32 mouse cellular contexts compared by ENCODE assay signal in the genomic region with DNA sequence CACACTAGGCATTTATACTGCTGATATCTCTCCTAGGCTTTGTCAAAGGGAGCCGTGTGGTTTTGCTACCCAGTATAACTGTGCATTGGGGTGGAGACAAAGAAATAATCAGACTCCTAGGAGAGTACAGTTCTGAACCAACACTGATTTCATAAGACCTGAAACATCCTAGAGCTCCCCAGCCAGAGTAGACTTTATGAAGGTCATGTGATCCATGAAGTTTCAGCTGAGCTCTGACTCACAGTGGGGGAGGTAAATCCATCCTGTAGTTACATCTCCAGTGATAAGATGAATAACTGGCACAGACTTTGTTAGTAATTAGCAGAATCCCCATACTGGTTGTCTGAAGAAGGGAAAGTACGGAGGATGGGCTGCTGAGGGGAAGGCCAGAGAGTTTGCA. TPM values are rescaled to one million over a fixed set of nuclear protein-coding genes. Genes with fewer than 3 reads are reported as not detected.
DNase-seq lines count a peak whose midpoint lies in the region; ATAC-seq and TF ChIP-seq lines count a peak whose summit lies in the region.
"Had no signal": no experiment of that assay in that cellular context is flagged by ENCODE, and none has a peak within 500 bp of the region (broad histone marks: within the 10 kb centered on the region; RNA-seq: fewer than 3 reads in every experiment).

No protein-coding gene starts in this region.

- TF ChIP-seq EP300 in CH12.LX (IDR thresholded peaks at IDR 0.05; ENCODE audit: low read length): no peak

- H3K4me1 ChIP-seq in CH12.LX (ENCODE audit: control insufficient read depth in 1 of 2, insufficient read depth in 2 of 2): peaks cover 3 to 29% of the 10 kb centered on the region in 2 experiments
- H3K4me1 ChIP-seq in intestine, embryonic 15.5 days (replicated peaks): 0 out of 2 replicates have a peak, but pooled peaks cover 8% of the 10 kb centered on the region
- H3K4me1 ChIP-seq in midbrain, embryonic 11.5 days (ENCODE audit: control insufficient read depth, insufficient read depth, low read length): peaks cover 8% of the 10 kb centered on the region
- no peaks in the 10 kb centered on the region for H3K4me1 ChIP-seq in midbrain, postnatal 0 days (ENCODE audit: insufficient read depth, low read length)
- H3K4me1 ChIP-seq: embryonic facial prominence, embryonic 13.5 days had no signal

- H3K9ac ChIP-seq in CH12.LX (ENCODE audit: insufficient read depth, low read depth): no peak overlapping the region
- H3K9ac ChIP-seq in intestine, embryonic 15.5 days: no peak overlapping the region
- no peak overlapping the region for H3K9ac ChIP-seq in midbrain, embryonic 11.5 days (ENCODE audit: low read length)
- no peak overlapping the region for H3K9ac ChIP-seq in midbrain, postnatal 0 days (replicated peaks; ENCODE audit: low read length, poor library complexity, severe bottlenecking)
- H3K9ac ChIP-seq: embryonic facial prominence, embryonic 13.5 days; forebrain, embryonic 12.5 days; limb, embryonic 12.5 days; liver, postnatal 0 days; midbrain, embryonic 12.5 days had no signal

- TF ChIP-seq CTCF in CH12.LX (conservative IDR thresholded peaks at IDR 0.05 in 1 of 2, IDR thresholded peaks at IDR 0.05 in 1 of 2; ENCODE audit: low read depth in 2 of 2, low read length in 2 of 2): no peak
- TF ChIP-seq CTCF in midbrain, postnatal 0 days (IDR thresholded peaks at IDR 0.05): no peak

- DNase-seq in adrenal gland, postnatal 14 days: peak; percentile 38
- DNase-seq in adrenal gland, postnatal 4 days (ENCODE audit: low spot score in 2 of 2): no peak
- peak; percentile 60 for DNase-seq in 3T3-L1 (ENCODE audit: low read depth, low spot score)
- no peak for DNase-seq in CH12.LX (ENCODE audit: extremely low read depth)
- no peak for DNase-seq in midbrain, embryonic 11.5 days (ENCODE audit: low spot score, missing footprints)
- DNase-seq in midbrain, postnatal 0 days (ENCODE audit: low spot score): no peak
- DNase-seq: cerebellum, adult 2 months; cerebellum, postnatal 25 days; embryo, embryonic 11 days; gastrocnemius, adult 2 months; kidney, adult 9 months; kidney, postnatal 25 days; layer of hippocampus, postnatal 36 days; liver, postnatal 0 days; lung, postnatal 10 days; right cerebral cortex, postnatal 14 days; spleen, adult 18-20 months had no signal

- WGBS in intestine, embryonic 15.5 days: 60% methylated on average over 2 of the region's 2 CpGs
- 86% methylated on average over 2 of the region's 2 CpGs for WGBS in midbrain, embryonic 11.5 days
- 85% methylated on average over 2 of the region's 2 CpGs for WGBS in midbrain, postnatal 0 days

- H3K36me3 ChIP-seq in CH12.LX (replicated peaks in 1 of 2; ENCODE audit: control insufficient read depth in 1 of 2, insufficient read depth in 1 of 2, low read length in 1 of 2): no peaks in the 10 kb centered on the region
- H3K36me3 ChIP-seq in intestine, embryonic 15.5 days: no peaks in the 10 kb centered on the region
- no peaks in the 10 kb centered on the region for H3K36me3 ChIP-seq in midbrain, embryonic 11.5 days (ENCODE audit: control insufficient read depth, insufficient read depth, low read length)
- H3K36me3 ChIP-seq in midbrain, postnatal 0 days (ENCODE audit: insufficient read depth, low read length): no peaks in the 10 kb centered on the region
- H3K36me3 ChIP-seq: embryonic facial prominence, embryonic 13.5 days; forebrain, embryonic 12.5 days; hindbrain, embryonic 10.5 days; limb, embryonic 12.5 days; midbrain, embryonic 12.5 days had no signal

- no peaks in the 10 kb centered on the region for H3K27me3 ChIP-seq in CH12.LX (replicated peaks)
- no peaks in the 10 kb centered on the region for H3K27me3 ChIP-seq in intestine, embryonic 15.5 days (replicated peaks)
- no peaks in the 10 kb centered on the region for H3K27me3 ChIP-seq in midbrain, embryonic 11.5 days (ENCODE audit: control insufficient read depth, insufficient read depth, low read length)
- H3K27me3 ChIP-seq in midbrain, postnatal 0 days (ENCODE audit: insufficient read depth, low read length): no peaks in the 10 kb centered on the region
- H3K27me3 ChIP-seq: embryonic facial prominence, embryonic 13.5 days; limb, embryonic 12.5 days had no signal

- in situ Hi-C loops in CH12.LX (cut with MboI; ENCODE audit: low pct_ligation_motif_present, low pct_unique_long_range_greater_than_20kb, low sequenced_read_pairs): loop anchor here (10.0 kb wide), 1 partner anchor 85 kb away; no protein-coding TSS in a partner anchor

- H3K27ac ChIP-seq in CH12.LX (ENCODE audit: insufficient read depth, low read depth): no peak overlapping the region
- H3K27ac ChIP-seq in intestine, embryonic 15.5 days: no peak overlapping the region
- H3K27ac ChIP-seq in midbrain, embryonic 11.5 days (ENCODE audit: low read depth, low read length): no peak overlapping the region
- H3K27ac ChIP-seq in midbrain, postnatal 0 days (ENCODE audit: low read depth, low read length): no peak overlapping the region
- H3K27ac ChIP-seq: embryonic facial prominence, embryonic 13.5 days; forebrain, embryonic 12.5 days; gastrocnemius, adult 2 months; hindbrain, embryonic 10.5 days; hindbrain, postnatal 0 days; limb, embryonic 12.5 days; midbrain, embryonic 12.5 days had no signal

- TF ChIP-seq RAD21 in CH12.LX (IDR thresholded peaks at IDR 0.05; ENCODE audit: low read depth, low read length): no peak

- dilution Hi-C loops in CH12.LX (cut with MboI; ENCODE audit: extremely low pct_ligation_motif_present, extremely low pct_unique_long_range_greater_than_20kb, low sequenced_read_pairs): no loop called here

- H3K79me2 ChIP-seq in CH12.LX (replicated peaks; ENCODE audit: control insufficient read depth, extremely low read depth, insufficient read depth, poor library complexity, severe bottlenecking): no peaks in the 10 kb centered on the region

- H3K9me3 ChIP-seq in CH12.LX (replicated peaks; ENCODE audit: low read length): no peaks in the 10 kb centered on the region
- no peaks in the 10 kb centered on the region for H3K9me3 ChIP-seq in intestine, embryonic 15.5 days
- H3K9me3 ChIP-seq in midbrain, embryonic 11.5 days (ENCODE audit: control insufficient read depth, low read length): no peaks in the 10 kb centered on the region
- no peaks in the 10 kb centered on the region for H3K9me3 ChIP-seq in midbrain, postnatal 0 days (ENCODE audit: low read length)
- H3K9me3 ChIP-seq: embryonic facial prominence, embryonic 13.5 days; forebrain, embryonic 12.5 days; hindbrain, embryonic 10.5 days; limb, embryonic 12.5 days; midbrain, embryonic 12.5 days had no signal

- TF ChIP-seq POLR2A in CH12.LX (IDR thresholded peaks at IDR 0.05; ENCODE audit: low read depth, low read length): no peak

- H3K4me2 ChIP-seq in CH12.LX (ENCODE audit: insufficient read depth, low read depth, poor library complexity, severe bottlenecking): no peak overlapping the region
- no peak overlapping the region for H3K4me2 ChIP-seq in intestine, embryonic 15.5 days (replicated peaks)
- no peak overlapping the region for H3K4me2 ChIP-seq in midbrain, embryonic 11.5 days
- H3K4me2 ChIP-seq in midbrain, postnatal 0 days (ENCODE audit: low read depth, low read length, poor library complexity, severe bottlenecking): no peak overlapping the region
- H3K4me2 ChIP-seq: embryonic facial prominence, embryonic 13.5 days; forebrain, embryonic 12.5 days; heart, embryonic 11.5 days; limb, embryonic 12.5 days; liver, embryonic 11.5 days; midbrain, embryonic 12.5 days had no signal

- peak; percentile 56 for ATAC-seq in intestine, embryonic 15.5 days
- ATAC-seq in midbrain, embryonic 11.5 days (ENCODE audit: low FRiP score): no peak
- no peak for ATAC-seq in midbrain, postnatal 0 days (ENCODE audit: low FRiP score)
- ATAC-seq: hindbrain, postnatal 0 days; liver, postnatal 0 days had no signal

- H3K4me3 ChIP-seq in CH12.LX (replicated peaks in 1 of 3; ENCODE audit: low read depth in 2 of 3, low read length in 2 of 3, poor library complexity in 1 of 3): no peak overlapping the region
- no peak overlapping the region for H3K4me3 ChIP-seq in intestine, embryonic 15.5 days (replicated peaks)
- H3K4me3 ChIP-seq in midbrain, embryonic 11.5 days (ENCODE audit: low read depth, low read length): no peak overlapping the region
- H3K4me3 ChIP-seq in midbrain, postnatal 0 days (ENCODE audit: low read depth, low read length): no peak overlapping the region
- H3K4me3 ChIP-seq: embryonic facial prominence, embryonic 13.5 days; erythroblast, embryonic 14.5 days; forebrain, embryonic 12.5 days; gastrocnemius, adult 2 months; hindbrain, embryonic 10.5 days; limb, embryonic 12.5 days; midbrain, embryonic 12.5 days had no signal

RNA-seq across cellular contexts. Expression of a gene that starts 2.9 kb away (rescaled TPM):
- total RNA-seq in adrenal gland, postnatal 14 days (2021): not detected in 2 replicates
- total RNA-seq in adrenal gland, postnatal 4 days (2021): under 1 TPM; 0.14 to 0.76 TPM
- total RNA-seq in CH12.LX (2012; rRNA removed) (0.13 TPM in 1 of 2 replicates, not detected in the other), CH12.LX (2014; rRNA removed) (0.19 and 0.24 TPM in 2 replicates)
- polyA plus RNA-seq in CH12.LX (2012; ENCODE audit: insufficient read length, low read depth): 0.15 and 0.21 TPM in 2 replicates
- polyA plus RNA-seq in intestine, embryonic 15.5 days (2015; fragmentation: Nextera tagmentation; extraction: Ambion mirVana): 21.4 and 28.0 TPM in 2 replicates
- polyA plus RNA-seq in midbrain, embryonic 11.5 days (2014; fragmentation: Nextera tagmentation; extraction: Ambion mirVana): 0.10 TPM in 1 of 2 replicates, not detected in the other
- not detected in 2 replicates for total RNA-seq in midbrain, postnatal 0 days (2014; rRNA removed)
- polyA plus RNA-seq in midbrain, postnatal 0 days (2015; fragmentation: Nextera tagmentation; extraction: Ambion mirVana): 0.14 and 0.23 TPM in 2 replicates
- total RNA-seq: gastrocnemius, adult 2 months; layer of hippocampus, adult 8-10 months; layer of hippocampus, postnatal 36 days; left cerebral cortex, postnatal 14 days had no signal
- polyA plus RNA-seq: embryonic facial prominence, embryonic 13.5 days; erythroblast, embryonic 14.5 days; forebrain, embryonic 12.5 days; heart, embryonic 11.5 days; heart, postnatal 0 days; hindbrain, embryonic 10.5 days; limb, embryonic 12.5 days; liver, embryonic 11.5 days; midbrain, embryonic 12.5 days; neural tube, embryonic 11.5 days had no signal

RNA-seq across cellular contexts. Expression of a gene that starts 28.5 kb away (rescaled TPM):
- total RNA-seq in adrenal gland, postnatal 14 days (2021): 293 and 324 TPM in 2 replicates
- total RNA-seq in adrenal gland, postnatal 4 days (2021): 100 to 1,000 TPM; 443 to 458 TPM
- total RNA-seq in CH12.LX (2012; rRNA removed): 39.4 and 43.3 TPM in 2 replicates
- 82.2 and 89.8 TPM in 2 replicates for total RNA-seq in CH12.LX (2014; rRNA removed)
- polyA plus RNA-seq in CH12.LX (2012; ENCODE audit: insufficient read length, low read depth): 159 and 162 TPM in 2 replicates
- polyA plus RNA-seq in intestine, embryonic 15.5 days (2015; fragmentation: Nextera tagmentation; extraction: Ambion mirVana): 341 and 366 TPM in 2 replicates
- 54.8 and 58.8 TPM in 2 replicates for polyA plus RNA-seq in midbrain, embryonic 11.5 days (2014; fragmentation: Nextera tagmentation; extraction: Ambion mirVana)
- total RNA-seq in midbrain, postnatal 0 days (2014; rRNA removed): 65.5 and 70.7 TPM in 2 replicates
- 107 and 112 TPM in 2 replicates for polyA plus RNA-seq in midbrain, postnatal 0 days (2015; fragmentation: Nextera tagmentation; extraction: Ambion mirVana)

RNA-seq across cellular contexts. Expression of a gene that starts 29.1 kb away (rescaled TPM):
- 139 and 181 TPM in 2 replicates for total RNA-seq in adrenal gland, postnatal 14 days (2021)
- 100 to 1,000 TPM; 194 to 220 TPM for total RNA-seq in adrenal gland, postnatal 4 days (2021)
- total RNA-seq in CH12.LX (2012; rRNA removed) (24.9 and 27.2 TPM in 2 replicates), CH12.LX (2014; rRNA removed) (30.0 and 34.6 TPM in 2 replicates)
- 49.8 and 58.0 TPM in 2 replicates for polyA plus RNA-seq in CH12.LX (2012; ENCODE audit: insufficient read length, low read depth)
- 140 and 159 TPM in 2 replicates for polyA plus RNA-seq in intestine, embryonic 15.5 days (2015; fragmentation: Nextera tagmentation; extraction: Ambion mirVana)
- polyA plus RNA-seq in midbrain, embryonic 11.5 days (2014; fragmentation: Nextera tagmentation; extraction: Ambion mirVana): 18.9 and 19.6 TPM in 2 replicates
- 15.1 and 24.3 TPM in 2 replicates for total RNA-seq in midbrain, postnatal 0 days (2014; rRNA removed)
- 27.0 and 31.6 TPM in 2 replicates for polyA plus RNA-seq in midbrain, postnatal 0 days (2015; fragmentation: Nextera tagmentation; extraction: Ambion mirVana)

RNA-seq across cellular contexts. Expression of a gene that starts 59.9 kb away (rescaled TPM):
- not detected in 2 replicates for total RNA-seq in adrenal gland, postnatal 14 days (2021)
- total RNA-seq in adrenal gland, postnatal 4 days (2021): not detected
- total RNA-seq in CH12.LX (2012; rRNA removed): not detected in 2 replicates
- total RNA-seq in CH12.LX (2014; rRNA removed): not detected in 2 replicates
- not detected in 2 replicates for polyA plus RNA-seq in CH12.LX (2012; ENCODE audit: insufficient read length, low read depth)
- not detected in 2 replicates for polyA plus RNA-seq in intestine, embryonic 15.5 days (2015; fragmentation: Nextera tagmentation; extraction: Ambion mirVana)
- polyA plus RNA-seq in midbrain, embryonic 11.5 days (2014; fragmentation: Nextera tagmentation; extraction: Ambion mirVana): not detected in 2 replicates
- total RNA-seq in midbrain, postnatal 0 days (2014; rRNA removed): not detected in 2 replicates
- polyA plus RNA-seq in midbrain, postnatal 0 days (2015; fragmentation: Nextera tagmentation; extraction: Ambion mirVana): not detected in 2 replicates
- total RNA-seq: gastrocnemius, adult 2 months; hindbrain, postnatal 0 days; layer of hippocampus, adult 8-10 months; layer of hippocampus, postnatal 36 days; left cerebral cortex, postnatal 14 days; megakaryocyte progenitor cell, adult 5-6 weeks had no signal
- polyA plus RNA-seq: cerebellum, adult 2 months; embryonic facial prominence, embryonic 13.5 days; erythroblast, embryonic 14.5 days; forebrain, embryonic 12.5 days; hindbrain, embryonic 10.5 days; hindbrain, postnatal 0 days; limb, embryonic 12.5 days; liver, embryonic 11.5 days; liver, postnatal 0 days; midbrain, embryonic 12.5 days; neural tube, embryonic 11.5 days had no signal

Comparison
In these comparisons a context has a peak if more than half of its experiments do, and no peak if none do; other contexts are left out.
1. DNase-seq: peak in adrenal gland, postnatal 14 days (single experiment) and 3T3-L1 (single experiment); none in adrenal gland, postnatal 4 days (0 of 2), CH12.LX (single experiment), midbrain, embryonic 11.5 days (single experiment) and midbrain, postnatal 0 days (single experiment).